In genomic region chr3:138781492-138781891, GRCm38 (mm10) we compare ENCODE assay signal across 9 mouse cellular contexts. TPM values are rescaled to one million over a fixed set of nuclear protein-coding genes. Genes with fewer than 3 reads are reported as not detected.
A peak's percentile ranks its signal among the peaks of the same experiment; 100 is the strongest.
DNase-seq lines count a peak whose midpoint lies in the region; ATAC-seq and TF ChIP-seq lines count a peak whose summit lies in the region.
"Had no signal": no experiment of that assay in that cellular context is flagged by ENCODE, and none has a peak within 500 bp of the region (broad histone marks: within the 10 kb centered on the region; RNA-seq: fewer than 3 reads in every experiment).

No protein-coding gene starts in this region.

- 43% methylated on average over 9 of the region's 9 CpGs for WGBS in heart, embryonic 12.5 days
- 74% methylated on average over 9 of the region's 9 CpGs for WGBS in heart, adult 2 months
- 46% methylated on average over 9 of the region's 9 CpGs for WGBS in lung, embryonic 14.5 days
- 64% methylated on average over 9 of the region's 9 CpGs for WGBS in lung, adult 2 months
- WGBS in intestine, embryonic 16.5 days, result 68% methylated on average over 9 of the region's 9 CpGs
- WGBS in midbrain, embryonic 14.5 days, result 84% methylated on average over 9 of the region's 9 CpGs

- intact Hi-C loops in heart, adult 2 months (cut with DNase I), result no loop called here

- peaks cover 17% of the 10 kb centered on the region for H3K4me1 ChIP-seq in heart, embryonic 12.5 days (replicated peaks)
- no peaks in the 10 kb centered on the region for H3K4me1 ChIP-seq in heart, adult 2 months (ENCODE audit: control insufficient read depth, insufficient read depth, low read length)
- peaks cover 11% of the 10 kb centered on the region for H3K4me1 ChIP-seq in lung, embryonic 14.5 days (ENCODE audit: insufficient read depth)
- H3K4me1 ChIP-seq in lung, adult 2 months (ENCODE audit: control insufficient read depth, insufficient read depth, low read length), result no peaks in the 10 kb centered on the region
- peaks cover 18% of the 10 kb centered on the region for H3K4me1 ChIP-seq in intestine, embryonic 16.5 days (ENCODE audit: control insufficient read depth, insufficient read depth, low read length)
- H3K4me1 ChIP-seq in midbrain, embryonic 14.5 days (ENCODE audit: control insufficient read depth, insufficient read depth, low read length), result peaks cover 37% of the 10 kb centered on the region

- DNase-seq in heart, adult 2 months, result no peak
- peak; percentile 61 for DNase-seq in lung, embryonic 14.5 days
- DNase-seq in lung, adult 2 months, result no peak
- DNase-seq in midbrain, embryonic 14.5 days, result no peak
- DNase-seq in adrenal gland, postnatal 10 days, result no peak
- DNase-seq in retina, postnatal 1 day, result no peak
- DNase-seq: kidney, adult 11 months had no signal

- no peak for TF ChIP-seq POLR2A in heart, adult 2 months (IDR thresholded peaks at IDR 0.05; ENCODE audit: insufficient read depth, low read depth, low read length)
- no peak for TF ChIP-seq POLR2A in lung, adult 2 months (IDR thresholded peaks at IDR 0.05; ENCODE audit: borderline replicate concordance, extremely low read depth, low read depth, low read length)

- H3K79me2 ChIP-seq in heart, adult 2 months (replicated peaks; ENCODE audit: control insufficient read depth, insufficient read depth, low read length), result no peaks in the 10 kb centered on the region

- 0 out of 2 replicates have a peak, but pooled peaks have one; percentile 63 for ATAC-seq in heart, embryonic 12.5 days (ENCODE audit: insufficient number of reproducible peaks, low FRiP score)
- peak; percentile 53; the same call in 1 of the 2 replicates for ATAC-seq in lung, embryonic 14.5 days (ENCODE audit: insufficient read depth)
- peak; percentile 43; the same call in 1 of the 2 replicates for ATAC-seq in intestine, embryonic 16.5 days
- peak; percentile 24; the same call in 1 of the 2 replicates for ATAC-seq in midbrain, embryonic 14.5 days (ENCODE audit: low FRiP score, low TSS enrichment)

- TF ChIP-seq EP300 in heart, adult 2 months (IDR thresholded peaks at IDR 0.05; ENCODE audit: insufficient read depth, low read depth, low read length), result no peak

- no peak overlapping the region for H3K4me2 ChIP-seq in heart, embryonic 12.5 days
- H3K4me2 ChIP-seq in lung, embryonic 14.5 days, result no peak overlapping the region
- H3K4me2 ChIP-seq in intestine, embryonic 16.5 days (ENCODE audit: low read depth, low read length), result no peak overlapping the region
- H3K4me2 ChIP-seq in midbrain, embryonic 14.5 days (ENCODE audit: low read length), result no peak overlapping the region

- no peak overlapping the region for H3K4me3 ChIP-seq in heart, embryonic 12.5 days
- H3K4me3 ChIP-seq in heart, adult 2 months, result no peak overlapping the region
- H3K4me3 ChIP-seq in lung, embryonic 14.5 days (ENCODE audit: low read depth, low read length), result no peak overlapping the region
- H3K4me3 ChIP-seq in lung, adult 2 months (replicated peaks; ENCODE audit: extremely low read depth, low read depth, low read length), result no peak overlapping the region
- H3K4me3 ChIP-seq in intestine, embryonic 16.5 days (ENCODE audit: low read length), result no peak overlapping the region
- no peak overlapping the region for H3K4me3 ChIP-seq in midbrain, embryonic 14.5 days (replicated peaks; ENCODE audit: low read depth, low read length)

- peak overlapping the region; percentile 35; the same call in 1 of the 2 replicates for H3K9ac ChIP-seq in heart, embryonic 12.5 days
- H3K9ac ChIP-seq in heart, adult 2 months (ENCODE audit: low read depth, low read length), result no peak overlapping the region
- H3K9ac ChIP-seq in lung, embryonic 14.5 days, result no peak overlapping the region
- no peak overlapping the region for H3K9ac ChIP-seq in intestine, embryonic 16.5 days (ENCODE audit: low read depth, low read length)
- no peak overlapping the region for H3K9ac ChIP-seq in midbrain, embryonic 14.5 days (replicated peaks; ENCODE audit: low read length)

- no peaks in the 10 kb centered on the region for H3K9me3 ChIP-seq in heart, embryonic 12.5 days (replicated peaks)
- H3K9me3 ChIP-seq in lung, embryonic 14.5 days (ENCODE audit: low read depth, low read length), result no peaks in the 10 kb centered on the region
- no peaks in the 10 kb centered on the region for H3K9me3 ChIP-seq in intestine, embryonic 16.5 days (ENCODE audit: control insufficient read depth, low read length)
- H3K9me3 ChIP-seq in midbrain, embryonic 14.5 days (ENCODE audit: control insufficient read depth, low read length), result no peaks in the 10 kb centered on the region

- no peak overlapping the region for H3K27ac ChIP-seq in heart, embryonic 12.5 days (ENCODE audit: poor library complexity, severe bottlenecking)
- H3K27ac ChIP-seq in heart, adult 2 months, result no peak overlapping the region
- H3K27ac ChIP-seq in lung, embryonic 14.5 days (ENCODE audit: low read depth), result no peak overlapping the region
- no peak overlapping the region for H3K27ac ChIP-seq in intestine, embryonic 16.5 days (ENCODE audit: low read length)
- no peak overlapping the region for H3K27ac ChIP-seq in midbrain, embryonic 14.5 days (replicated peaks; ENCODE audit: low read depth, low read length)

- H3K36me3 ChIP-seq in heart, embryonic 12.5 days, result no peaks in the 10 kb centered on the region
- H3K36me3 ChIP-seq in heart, adult 2 months (ENCODE audit: control insufficient read depth, insufficient read depth, low read length), result no peaks in the 10 kb centered on the region
- H3K36me3 ChIP-seq in lung, embryonic 14.5 days (ENCODE audit: insufficient read depth), result no peaks in the 10 kb centered on the region
- H3K36me3 ChIP-seq in intestine, embryonic 16.5 days (ENCODE audit: control insufficient read depth, insufficient read depth, low read length), result no peaks in the 10 kb centered on the region
- H3K36me3 ChIP-seq in midbrain, embryonic 14.5 days (ENCODE audit: control insufficient read depth, insufficient read depth, low read length), result no peaks in the 10 kb centered on the region

- no peak for TF ChIP-seq CTCF in heart, adult 2 months (IDR thresholded peaks at IDR 0.05)
- TF ChIP-seq CTCF in lung, embryonic 14.5 days (IDR thresholded peaks at IDR 0.05; ENCODE audit: low read depth), result no peak
- no peak for TF ChIP-seq CTCF in lung, adult 2 months (IDR thresholded peaks at IDR 0.05; ENCODE audit: insufficient read depth, low read length)

- no peaks in the 10 kb centered on the region for H3K27me3 ChIP-seq in heart, embryonic 12.5 days (replicated peaks)
- no peaks in the 10 kb centered on the region for H3K27me3 ChIP-seq in heart, adult 2 months (ENCODE audit: control insufficient read depth, insufficient read depth, low read length)
- H3K27me3 ChIP-seq in lung, embryonic 14.5 days (ENCODE audit: insufficient read depth, low read length), result no peaks in the 10 kb centered on the region
- no peaks in the 10 kb centered on the region for H3K27me3 ChIP-seq in intestine, embryonic 16.5 days (replicated peaks; ENCODE audit: control insufficient read depth, insufficient read depth, low read length)
- H3K27me3 ChIP-seq in midbrain, embryonic 14.5 days (ENCODE audit: control insufficient read depth, insufficient read depth, low read length), result no peaks in the 10 kb centered on the region

RNA-seq across cellular contexts. Expression of gene Tspan5, which starts 39.5 kb away (rescaled TPM):
- polyA plus RNA-seq in heart, embryonic 12.5 days (2016; fragmentation: Nextera tagmentation; extraction: Ambion mirVana), result 18.9 and 19.0 TPM in 2 replicates
- total RNA-seq in heart, adult 2 months (2021), result 1 to 10 TPM; 4.9 to 5.3 TPM
- 6.9 and 10.8 TPM in 2 replicates for polyA plus RNA-seq in heart, adult 2 months (2012; rRNA removed)
- 28.3 and 30.6 TPM in 2 replicates for polyA plus RNA-seq in lung, embryonic 14.5 days (2014; fragmentation: Nextera tagmentation; extraction: Ambion mirVana)
- 20.3 and 33.0 TPM in 2 replicates for polyA plus RNA-seq in lung, adult 2 months (2012; rRNA removed)
- polyA plus RNA-seq in intestine, embryonic 16.5 days (2015; fragmentation: Nextera tagmentation; extraction: Ambion mirVana), result 11.5 and 12.4 TPM in 2 replicates
- polyA plus RNA-seq in midbrain, embryonic 14.5 days (2014; fragmentation: Nextera tagmentation; extraction: Ambion mirVana), result 104 and 119 TPM in 2 replicates
- total RNA-seq in adrenal gland, postnatal 10 days (2021), result 10 to 100 TPM; 30.0 to 30.8 TPM
